Mouse (Mus musculus) B cell, adult 2 months (primary cell): Measurements from ENCODE around the gene Kmt2e.
"Not testable (repeated sequence)": the region's sequence is repeated elsewhere in the genome, so short reads cannot be mapped to it uniquely, and the experiment has no call there.

Source experiments
- DNase-seq, 2 experiments: peaks; one replicate each; pipeline ENCODE4 v3.0.0; 2022

Gene Kmt2e

DNA sequence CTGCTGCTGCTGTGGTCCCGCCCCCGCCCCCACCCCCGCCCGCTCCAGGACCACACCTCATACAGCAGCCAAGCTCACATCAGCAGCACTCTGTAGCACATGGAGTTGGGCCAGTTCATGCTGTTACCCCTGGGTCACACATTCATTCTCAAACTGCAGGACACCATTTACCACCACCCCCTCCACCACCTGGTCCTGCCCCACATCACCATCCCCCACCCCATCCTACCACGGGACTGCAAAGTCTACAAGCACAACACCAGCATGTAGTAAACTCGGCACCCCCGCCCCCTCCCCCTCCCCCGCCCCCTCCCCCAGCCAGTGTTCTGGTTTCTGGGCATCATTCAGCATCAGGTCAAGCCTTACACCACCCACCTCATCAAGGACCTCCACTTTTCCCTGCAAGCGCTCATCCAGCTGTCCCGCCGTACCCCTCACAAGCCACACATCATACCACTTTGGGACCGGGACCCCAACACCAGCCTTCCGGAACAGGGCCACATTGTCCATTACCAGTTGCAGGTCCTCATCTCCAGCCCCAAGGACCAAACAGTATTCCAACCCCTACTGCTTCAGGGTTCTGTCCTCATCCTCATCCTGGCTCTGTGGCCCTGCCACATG lies 68.2 kb downstream of the Kmt2e start:
- no peak for DNase-seq

GRCm38 (mm10) chr5:23505578-23505977 lies 71.3 kb downstream of the Kmt2e start:
- DNase-seq, result no peak

- DNase-seq, result no peak
Measured at GRCm38 (mm10) chr5:23507210-23507609, 73.0 kb downstream of the Kmt2e start.

DNA sequence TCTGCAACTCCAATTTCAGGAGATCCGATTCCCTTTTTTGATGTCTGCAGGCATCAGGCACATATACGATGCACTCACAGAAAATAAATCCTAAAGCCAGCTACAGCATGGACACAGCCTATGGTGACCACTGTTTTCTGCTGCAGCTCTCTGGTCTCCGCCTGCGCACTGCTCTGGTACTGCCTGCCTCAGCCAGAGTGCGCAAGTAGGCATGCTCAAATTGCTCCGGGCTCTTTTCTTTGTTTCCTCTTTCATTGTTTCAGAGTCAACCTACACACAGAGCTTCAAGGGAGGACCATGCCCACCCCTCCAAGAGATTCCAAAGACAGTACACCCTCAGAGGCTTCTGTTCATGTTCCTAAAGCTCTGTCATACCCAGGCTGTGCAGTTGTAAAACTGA lies 74.4 kb downstream of the Kmt2e start:
- no peak for DNase-seq

- DNase-seq, result no peak
Measured at GRCm38 (mm10) chr5:23511456-23511855, 77.2 kb downstream of the Kmt2e start.

- DNase-seq, result no peak
Measured at GRCm38 (mm10) chr5:23512556-23512955, 78.3 kb downstream of the Kmt2e start.

- DNase-seq, result no peak
Measured at GRCm38 (mm10) chr5:23513468-23513867, 79.2 kb downstream of the Kmt2e start.

DNA sequence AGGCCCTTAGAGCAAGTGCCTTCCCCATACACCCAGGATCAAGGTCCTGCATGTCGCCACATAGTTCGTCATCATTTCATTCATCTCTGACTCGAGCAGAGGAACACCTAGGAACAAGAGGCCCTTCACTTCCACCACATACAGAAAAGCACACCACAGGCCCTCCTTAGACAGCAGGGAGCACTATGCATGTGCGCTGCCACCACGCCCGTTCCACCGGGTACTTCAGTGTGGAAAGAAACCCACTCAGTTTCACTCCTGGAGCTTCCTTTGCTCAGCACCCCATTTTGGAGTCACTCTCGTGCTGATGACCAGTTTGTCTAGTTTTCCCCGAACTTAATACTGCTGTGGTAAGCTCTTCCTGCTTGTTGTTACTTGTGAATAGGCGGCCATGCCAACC lies 80.8 kb downstream of the Kmt2e start:
- DNase-seq, result no peak

DNA sequence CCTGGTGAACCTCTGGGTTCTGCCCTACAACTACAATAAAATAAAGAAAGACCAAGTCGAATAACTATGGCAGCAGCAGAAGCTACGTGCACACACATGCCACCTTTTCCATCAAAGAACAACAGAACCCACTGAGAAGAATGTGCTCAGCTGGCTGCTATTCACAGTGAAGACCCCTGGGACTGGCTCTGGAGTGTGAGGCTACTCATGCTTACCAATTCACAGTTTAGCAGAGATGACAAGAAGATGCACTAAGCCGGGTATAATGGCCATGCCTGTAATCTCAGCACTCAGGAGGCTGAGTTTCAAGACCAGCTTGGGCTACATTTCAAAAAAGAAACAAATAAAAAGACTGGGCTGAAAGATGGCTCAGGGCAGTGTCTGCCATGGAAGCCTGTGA lies 82.7 kb downstream of the Kmt2e start:
- no peak for DNase-seq

DNA sequence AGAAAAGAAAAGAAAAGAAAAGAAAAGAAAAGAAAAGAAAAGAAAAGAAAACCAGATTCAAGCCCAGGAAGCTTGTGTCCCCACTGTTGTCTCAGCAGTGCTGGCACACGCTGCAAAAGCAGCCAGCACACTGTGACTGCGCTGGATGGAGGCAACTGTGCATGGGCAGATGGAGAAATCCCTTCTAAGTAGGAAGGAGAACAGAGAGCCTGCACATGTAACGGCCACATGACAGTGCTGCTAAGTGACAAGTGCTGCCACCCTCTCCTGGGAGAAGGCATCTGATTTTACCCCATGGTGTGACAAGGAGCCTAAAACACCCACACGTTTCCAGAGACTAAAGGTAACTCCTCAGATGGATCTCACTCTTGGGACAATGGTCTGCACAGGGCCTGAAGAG lies 83.6 kb downstream of the Kmt2e start:
- no peak for DNase-seq

DNA sequence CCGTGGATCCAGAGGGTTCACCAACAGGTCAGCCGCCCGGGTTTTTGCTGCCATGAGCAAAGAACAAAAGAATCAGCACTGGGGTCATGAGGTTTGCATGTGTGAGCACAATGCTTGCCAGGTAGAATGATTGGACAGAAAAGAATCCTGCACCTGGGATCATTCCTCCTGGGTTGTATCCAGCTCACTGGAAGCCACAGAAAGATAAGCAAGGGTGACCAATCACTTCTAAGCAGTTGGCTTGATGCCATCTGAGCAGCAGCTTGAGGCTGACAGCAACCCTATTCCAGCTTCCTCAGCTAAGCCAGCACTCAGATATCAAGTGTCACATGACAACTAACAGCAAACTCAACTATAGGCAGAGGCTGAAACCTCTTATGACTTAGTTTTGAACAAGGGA lies 84.4 kb downstream of the Kmt2e start:
- no peak for DNase-seq

DNA sequence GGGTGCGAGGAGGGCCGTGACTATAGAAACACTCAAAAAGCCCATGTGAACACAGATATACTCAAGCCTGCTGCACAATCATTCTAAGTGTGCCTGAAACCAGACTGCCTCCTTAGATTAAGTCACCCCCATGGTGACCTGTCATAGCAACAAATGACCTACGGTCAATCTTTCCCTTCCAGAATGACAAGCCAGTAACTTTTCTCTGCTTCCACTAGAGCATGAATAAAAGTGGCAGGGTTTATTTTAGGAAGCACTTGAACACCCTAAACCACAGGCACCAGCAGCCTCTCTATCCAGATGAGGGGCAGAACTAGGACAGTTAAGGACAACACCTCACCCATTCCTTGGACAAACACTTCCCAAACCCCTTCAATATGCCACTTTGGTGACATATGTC lies 85.4 kb downstream of the Kmt2e start:
- no peak for DNase-seq

DNA sequence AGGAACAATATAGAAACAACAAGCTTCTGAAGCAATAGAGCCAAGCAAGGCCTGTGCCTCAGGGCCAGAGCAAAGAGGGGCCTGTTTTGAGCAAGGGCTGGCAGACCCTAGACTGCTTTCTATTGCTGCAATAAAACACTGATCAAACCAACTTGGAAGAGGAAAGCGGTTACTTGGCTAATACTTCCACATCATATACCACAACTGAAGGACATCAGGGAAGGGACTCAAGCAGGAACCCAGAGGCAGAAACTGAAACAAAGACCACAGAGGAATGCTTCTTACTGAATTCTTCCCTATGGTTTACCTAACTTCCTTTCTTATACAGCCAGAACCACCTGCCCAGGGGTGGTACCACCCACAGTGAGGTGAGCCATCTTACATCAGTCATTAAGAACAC lies 87.4 kb downstream of the Kmt2e start:
- DNase-seq, result no peak

- DNase-seq, result no peak
Measured at GRCm38 (mm10) chr5:23523936-23524335, 89.7 kb downstream of the Kmt2e start.

DNA sequence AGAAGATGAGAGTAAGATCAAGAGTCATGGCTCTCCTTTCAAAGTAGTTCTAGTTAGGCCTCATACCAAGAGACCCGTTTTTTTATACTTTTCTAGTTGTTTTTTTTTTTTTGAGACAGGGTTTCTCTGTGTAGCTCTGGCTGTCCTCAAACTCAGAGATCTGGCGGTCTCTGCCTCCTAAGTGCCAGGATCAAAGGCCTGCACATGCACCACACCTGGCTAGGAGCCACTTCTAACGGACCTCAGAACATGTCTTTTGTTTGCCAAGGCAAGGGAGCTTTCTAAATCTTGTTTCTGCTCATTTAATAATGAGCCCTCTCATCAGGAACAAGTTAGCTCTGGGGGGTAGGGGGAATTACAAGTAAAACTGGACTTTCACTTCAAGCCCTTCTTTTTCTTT lies 90.4 kb downstream of the Kmt2e start:
- no peak for DNase-seq

DNA sequence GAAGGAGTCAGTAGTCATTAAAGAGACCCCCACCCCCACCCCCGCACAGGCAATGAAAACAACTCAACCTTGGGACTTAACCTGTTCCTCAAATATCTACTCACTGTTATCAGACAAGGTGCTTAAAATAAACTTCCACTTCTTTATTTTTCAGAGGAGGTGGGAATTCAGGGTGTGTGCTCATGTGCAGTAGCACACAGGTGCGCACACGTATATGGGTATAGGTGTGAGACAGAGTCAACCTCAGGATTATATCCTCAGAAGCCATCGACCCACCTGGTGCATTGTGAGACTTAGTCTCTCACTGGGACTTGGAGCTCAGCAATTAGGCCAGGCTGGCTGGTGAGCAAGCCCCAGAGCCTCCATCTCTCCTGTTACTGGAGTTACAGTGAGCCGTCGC lies 96.9 kb downstream of the Kmt2e start:
- no peak for DNase-seq

DNA sequence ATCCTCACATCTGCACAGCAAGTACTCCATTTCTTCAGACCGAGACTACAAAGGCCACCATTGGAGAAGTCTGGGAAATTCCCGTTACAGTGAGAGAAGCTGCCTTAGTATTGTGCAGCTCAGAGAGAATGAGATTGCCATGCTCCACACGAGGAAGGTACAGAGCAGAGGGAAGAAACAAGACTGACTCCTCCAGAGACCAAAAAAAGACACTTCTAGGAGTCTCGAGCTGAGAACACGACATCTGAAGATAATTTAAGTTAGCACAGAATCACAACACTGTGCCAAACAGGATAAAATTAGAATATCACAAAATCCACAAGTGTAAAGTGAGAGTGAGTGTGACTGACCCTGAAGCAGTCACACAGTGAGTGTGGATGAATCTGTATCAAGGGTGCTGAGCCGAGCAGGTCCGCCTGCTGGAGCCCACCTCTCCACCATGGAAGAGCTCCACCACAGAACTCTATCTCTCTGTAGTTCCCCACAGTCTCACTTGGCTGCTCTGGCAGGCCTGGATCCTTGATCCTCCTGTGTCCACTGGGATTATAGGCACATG lies 97.4 kb downstream of the Kmt2e start:
- no peak for DNase-seq

GRCm38 (mm10) chr5:23535692-23536091 lies 101.5 kb downstream of the Kmt2e start:
- DNase-seq, result no peak

- DNase-seq, result no peak
Measured at GRCm38 (mm10) chr5:23551687-23552086, 117.4 kb downstream of the Kmt2e start.

DNA sequence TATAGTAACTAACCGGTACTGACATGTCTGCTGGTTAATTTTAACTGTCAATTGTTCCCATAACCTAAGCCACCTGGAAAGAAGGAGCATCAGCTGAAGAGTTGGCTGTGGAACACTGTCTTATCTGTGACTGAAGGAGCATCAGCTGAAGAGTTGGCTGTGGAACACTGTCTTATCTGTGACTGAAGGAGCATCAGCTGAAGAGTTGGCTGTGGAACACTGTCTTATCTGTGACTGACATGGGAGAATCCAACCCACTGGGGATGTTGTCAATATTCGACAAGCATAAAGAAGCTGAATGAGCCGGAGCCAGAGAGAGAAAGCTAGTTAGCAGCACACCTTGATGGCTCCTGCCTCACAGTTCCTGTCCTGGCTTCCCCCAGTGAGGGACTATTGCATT lies 119.1 kb downstream of the Kmt2e start:
- DNase-seq, result not testable (repeated sequence)
